Mouse (Mus musculus) right cerebral cortex, postnatal 10 days (tissue): ENCODE data around the gene Rbm4.
A peak's percentile ranks its signal among the peaks of the same experiment; 100 is the strongest.
"Not testable (repeated sequence)": the region's sequence is repeated elsewhere in the genome, so short reads cannot be mapped to it uniquely, and the experiment has no call there.

Experiments
- DNase-seq, 2 experiments: peaks; one replicate each; pipeline ENCODE4 v3.0.0; 2021; ENCODE audit warnings: low spot score in 2 of 2

Gene Rbm4

GRCm38 (mm10) chr19:4793831-4794422 is at the start of gene Rbm4:
Gene Rbm4, minus strand, starts transcription at chr19:4793901.
- peak; percentile 99 for DNase-seq

- DNase-seq, result no peak
Measured at GRCm38 (mm10) chr19:4842611-4843010, 48.9 kb upstream of the Rbm4 start.

DNA sequence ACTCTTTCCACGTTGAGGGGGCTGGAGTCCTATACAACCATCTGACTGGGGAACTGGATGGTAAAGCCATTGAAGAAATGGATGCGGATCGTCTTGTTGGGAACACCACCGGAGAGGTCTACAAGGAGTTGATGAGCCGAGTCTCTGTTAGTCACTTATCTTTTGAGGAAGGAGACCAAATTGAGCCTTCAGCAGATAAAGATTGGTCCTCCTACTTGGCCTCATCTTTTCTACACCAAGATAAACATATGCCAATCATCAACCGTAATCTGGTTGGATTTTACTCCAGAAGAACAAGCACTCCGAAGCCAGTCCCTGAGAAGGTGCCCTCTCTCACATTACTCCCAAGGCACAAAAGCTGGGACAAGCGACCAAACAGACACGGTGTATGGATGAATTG is 47.1 kb upstream of the Rbm4 start:
- no peak for DNase-seq

DNA sequence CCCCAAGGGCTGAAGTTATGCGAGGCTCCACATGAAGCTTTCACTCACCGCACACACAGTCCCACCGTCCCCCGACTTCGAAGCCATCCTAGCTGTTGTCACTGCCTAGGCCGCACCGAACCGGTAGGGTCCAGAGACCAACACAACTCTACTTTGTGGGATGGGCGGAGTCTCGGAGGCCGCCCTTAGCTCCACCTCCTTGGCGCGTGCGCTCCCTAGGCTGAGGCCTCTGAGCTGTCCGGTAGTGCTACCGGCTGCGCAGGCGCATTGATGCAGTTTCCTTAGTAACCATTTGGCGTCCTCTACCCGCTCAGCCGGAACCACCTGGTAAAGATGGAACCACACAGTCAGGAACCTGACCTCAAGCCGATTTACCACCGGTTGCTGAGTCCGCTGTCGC is 45.4 kb upstream of the Rbm4 start, which contains the start of the genes Ccs and Ccdc87:
Gene Ccs, minus strand, starts transcription at position 184 of the 400 bp plus-strand sequence.
Gene Ccdc87, plus strand, starts transcription at position 218 of the 400 bp plus-strand sequence.
- DNase-seq, result peak; percentile 97 to 98

- DNase-seq, result no peak
Measured at GRCm38 (mm10) chr19:4838526-4839140, 44.9 kb upstream of the Rbm4 start.

DNA sequence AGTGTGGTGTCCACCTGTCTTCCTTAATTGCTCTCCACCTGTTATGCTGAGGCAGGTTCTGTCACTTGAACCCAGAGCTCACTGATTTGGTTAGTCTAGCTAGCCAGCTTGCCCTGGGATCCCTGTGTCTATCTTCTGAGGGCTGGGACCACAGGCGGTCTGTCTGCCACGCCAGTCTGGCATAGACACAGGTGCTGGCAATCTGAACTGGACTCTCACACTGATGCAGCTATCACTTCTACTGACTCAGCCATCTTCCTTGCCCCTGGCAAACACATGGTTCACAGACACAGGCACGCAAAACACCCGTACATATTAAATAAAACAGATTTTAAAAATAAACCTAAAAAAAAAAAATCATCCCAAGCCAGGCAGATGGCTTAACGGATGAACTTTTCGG is 43.3 kb upstream of the Rbm4 start:
- no peak for DNase-seq

DNA sequence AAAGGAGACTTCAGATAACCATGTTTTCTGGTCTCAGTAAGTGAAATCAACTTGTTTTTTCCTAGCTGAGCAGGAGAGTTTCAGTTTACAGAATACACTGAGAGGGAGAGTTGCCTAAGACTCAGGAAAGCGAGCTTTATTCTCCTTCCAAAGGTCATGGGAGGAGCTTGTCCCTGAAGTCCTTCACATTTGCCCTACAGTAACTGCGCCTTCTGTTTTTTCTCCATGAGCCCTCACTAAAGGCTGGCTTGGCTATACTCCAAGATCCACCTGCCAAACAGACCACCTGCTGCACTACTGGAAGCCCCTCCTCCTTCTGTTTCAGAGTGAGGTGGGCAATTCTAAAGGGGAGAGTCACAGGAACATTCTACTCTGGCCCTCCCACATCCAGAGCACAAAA is 42.4 kb upstream of the Rbm4 start:
- no peak for DNase-seq

DNA sequence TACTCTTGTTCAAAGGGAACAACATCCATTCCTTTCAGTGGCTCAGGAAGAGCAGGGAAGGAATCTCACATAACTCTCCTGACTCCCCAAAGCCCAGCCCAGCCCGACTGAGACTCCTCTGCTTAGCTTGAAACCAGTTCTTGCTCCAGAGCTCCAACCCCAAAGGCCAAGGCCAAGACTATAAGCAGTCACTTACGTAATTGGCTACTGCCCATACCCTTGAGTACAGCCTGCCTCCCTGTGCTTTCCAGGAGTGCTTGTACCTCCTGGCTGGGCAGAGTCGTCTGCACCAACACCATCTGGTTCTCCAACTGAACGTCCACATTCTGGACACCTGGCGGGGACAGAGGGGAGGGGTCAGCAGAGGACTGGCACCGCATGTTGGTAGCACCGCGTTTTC is 40.3 kb upstream of the Rbm4 start:
- DNase-seq, result no peak

GRCm38 (mm10) chr19:4829156-4829555 is 35.5 kb upstream of the Rbm4 start:
- DNase-seq, result peak; percentile 73 to 78

GRCm38 (mm10) chr19:4828444-4829114 is 34.9 kb upstream of the Rbm4 start:
- DNase-seq, result no peak

DNA sequence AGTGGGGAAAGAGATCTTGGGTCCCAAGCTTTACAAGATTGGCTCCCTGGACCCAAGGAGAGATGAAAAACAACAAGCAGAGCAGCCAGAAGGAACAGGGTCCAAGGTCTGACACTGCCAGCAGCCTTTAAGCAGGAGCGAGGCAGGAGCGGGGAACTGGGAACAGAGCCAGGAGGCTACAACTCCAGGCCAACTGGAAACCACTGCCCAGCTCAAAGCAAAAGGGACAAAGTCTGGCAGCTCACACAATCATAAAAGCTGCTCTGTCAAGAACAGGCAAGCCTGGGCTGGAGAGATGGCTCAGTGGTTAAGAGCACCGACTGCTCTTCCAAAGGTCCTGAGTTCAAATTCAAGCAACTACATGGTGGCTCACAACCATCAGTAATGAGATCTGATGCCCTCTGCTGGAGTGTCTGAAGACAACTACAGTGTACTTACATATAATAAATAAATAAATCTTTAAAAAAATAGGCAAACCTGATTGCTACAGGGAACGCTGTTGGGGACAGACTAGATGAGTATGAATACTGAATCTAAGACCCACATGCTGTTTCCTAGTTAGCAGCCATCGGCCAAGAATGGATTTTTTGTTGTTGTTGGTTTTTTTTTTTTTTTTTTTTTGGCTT is 27.1 kb upstream of the Rbm4 start:
- DNase-seq, result peak; percentile 88 to 89

DNA sequence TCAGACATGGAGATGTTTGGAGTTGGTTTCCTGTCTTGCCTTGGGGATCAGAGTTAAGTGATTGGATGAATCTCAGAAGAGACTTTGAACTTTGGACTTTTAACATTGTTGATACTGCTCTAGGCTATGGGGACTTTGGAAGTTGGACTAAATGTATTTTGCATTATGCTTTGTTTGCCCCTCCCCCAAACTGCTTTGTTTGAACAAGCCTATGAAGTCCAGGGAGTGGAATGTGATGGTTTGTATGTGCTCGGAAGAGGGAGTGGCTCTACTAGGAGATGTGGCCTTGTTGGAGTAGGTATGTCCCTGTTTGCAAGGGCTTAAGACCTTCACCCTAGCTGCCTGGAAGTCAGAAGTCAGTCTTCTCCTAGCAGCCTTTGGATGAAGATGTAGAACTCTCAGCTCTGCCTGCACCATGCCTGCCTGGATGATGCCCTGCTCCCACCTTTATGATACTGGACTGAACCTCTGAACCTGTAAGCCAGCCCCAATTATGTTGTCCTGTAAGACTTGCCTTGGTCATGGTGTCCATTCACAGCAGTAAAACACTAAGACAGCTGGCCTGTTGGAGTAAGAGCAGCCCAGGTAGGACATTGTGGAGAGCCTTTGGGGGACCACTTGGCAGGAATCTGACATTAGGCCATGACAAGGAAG is 23.6 kb upstream of the Rbm4 start:
- no peak for DNase-seq

DNA sequence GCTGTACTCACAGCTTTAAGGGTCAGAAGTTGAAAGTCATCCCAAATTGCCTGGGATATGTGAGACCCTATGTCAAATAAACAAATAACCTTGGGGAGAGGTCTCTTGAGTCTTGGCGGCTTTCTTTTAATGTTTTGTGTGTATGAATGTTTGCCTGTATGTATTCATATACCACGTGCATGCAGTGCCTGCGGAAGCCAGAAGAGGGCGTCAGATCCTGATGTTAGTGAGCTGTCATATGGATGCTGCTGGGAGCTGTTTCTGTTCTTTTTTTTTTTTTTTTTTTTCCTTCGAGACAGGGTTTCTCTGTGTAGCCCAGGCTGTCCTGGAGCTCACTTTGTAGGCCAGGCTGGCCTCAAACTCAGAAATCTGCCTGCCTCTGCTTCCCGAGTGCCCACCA is 19.3 kb upstream of the Rbm4 start:
- peak in 1 of 2 experiments; percentile 54 for DNase-seq

- not testable (repeated sequence) for DNase-seq
Measured at GRCm38 (mm10) chr19:4812334-4812949, 18.7 kb upstream of the Rbm4 start.

DNA sequence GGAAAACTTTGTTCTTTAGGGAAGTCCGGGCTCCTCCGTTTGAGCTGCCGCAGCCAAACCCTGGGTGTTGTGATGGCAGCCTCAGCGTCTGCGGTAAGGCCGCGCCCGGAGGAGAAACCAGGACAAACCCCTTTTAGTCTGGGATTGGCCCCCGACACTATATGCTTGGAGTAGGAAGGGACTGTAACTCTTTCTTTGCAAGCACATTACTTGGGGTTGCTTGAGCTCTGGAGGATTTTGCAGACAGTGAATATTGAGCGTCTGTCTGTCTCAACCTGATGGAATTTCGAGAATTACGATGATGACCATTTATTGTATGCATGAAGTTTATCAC is 18.2 kb upstream of the Rbm4 start:
- no peak for DNase-seq

- DNase-seq, result peak; percentile 99
Measured at GRCm38 (mm10) chr19:4811063-4811908, 17.6 kb upstream of the Rbm4 start, which contains the start of the genes Gm21992 and Rbm14. Gene Gm21992, minus strand, starts transcription at chr19:4811612. Gene Rbm14, minus strand, starts transcription at chr19:4811634.

- DNase-seq, result no peak
Measured at GRCm38 (mm10) chr19:4810746-4811062, 17.0 kb upstream of the Rbm4 start.

- no peak for DNase-seq
Measured at GRCm38 (mm10) chr19:4810309-4810708, 16.6 kb upstream of the Rbm4 start.

GRCm38 (mm10) chr19:4803283-4803682 is 9.6 kb upstream of the Rbm4 start:
- DNase-seq, result no peak

- DNase-seq, result no peak
Measured at GRCm38 (mm10) chr19:4802691-4803091, 9.0 kb upstream of the Rbm4 start.

DNA sequence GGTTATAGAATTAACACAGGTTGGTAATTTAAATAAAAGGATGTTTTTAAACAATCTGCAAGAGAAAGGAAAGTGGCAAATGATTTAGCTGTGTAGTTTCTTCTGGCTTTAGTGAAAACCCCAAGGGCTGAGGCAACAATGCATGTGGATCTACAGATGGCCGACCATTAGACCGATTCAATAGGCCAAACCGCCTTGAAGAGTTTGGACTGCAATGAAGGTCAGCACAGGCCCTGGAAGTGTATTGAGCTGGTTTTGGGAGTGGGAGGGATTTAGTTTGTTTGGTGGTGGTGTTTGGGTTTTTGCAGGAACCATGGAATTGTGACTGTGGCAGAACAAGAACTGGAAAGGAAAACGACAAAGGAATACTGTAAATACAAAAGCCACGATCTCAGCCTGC is 5.4 kb upstream of the Rbm4 start:
- no peak for DNase-seq
